In the genomic region with DNA sequence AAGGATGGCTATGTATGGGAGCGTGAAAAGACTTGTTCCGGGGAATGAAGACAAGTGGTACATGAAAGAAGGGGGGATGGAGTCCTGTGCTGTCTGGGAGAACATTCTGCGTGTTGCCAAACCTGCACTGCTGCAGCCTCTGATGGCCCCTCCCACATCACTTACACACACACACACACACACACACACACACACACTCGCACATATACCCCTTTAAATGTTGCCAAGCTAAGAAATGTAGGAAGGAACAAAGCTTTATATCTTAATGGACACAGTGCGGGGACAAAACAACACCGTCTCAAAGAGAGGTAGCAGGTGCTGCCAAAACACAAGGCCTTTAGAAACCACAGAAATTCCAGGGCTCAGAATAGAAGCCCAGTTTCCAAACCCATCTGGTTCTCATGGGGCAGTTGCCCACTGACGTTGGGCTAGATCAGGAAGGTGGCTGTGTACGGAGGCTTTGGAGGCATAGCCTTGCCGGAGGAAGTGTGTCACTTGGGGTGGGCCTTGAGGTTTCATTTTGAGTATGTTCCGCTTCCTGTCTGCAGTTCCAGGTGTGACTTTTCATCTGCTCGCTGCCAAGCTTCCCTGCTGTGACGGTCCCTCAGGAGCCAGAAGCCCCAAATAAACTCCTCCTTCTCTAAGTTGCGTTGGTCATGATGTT, we compare ENCODE assay signal across 1 mouse cellular context.
TF ChIP-seq lines count a peak whose summit lies in the region.

No protein-coding gene starts in this region.

TF ChIP-seq in CH12.LX, 34 proteins besides CTCF, POLR2A, EP300 and RAD21 (continued from another document):
- TF ChIP-seq SIN3A (IDR thresholded peaks at IDR 0.05; ENCODE audit: low read length) (peak; percentile 65), CHD2 (IDR thresholded peaks at IDR 0.05; ENCODE audit: low read length) (0 out of 2 replicates have a peak, but pooled peaks have one; percentile 15), KAT2A (IDR thresholded peaks at IDR 0.05; ENCODE audit: insufficient replicate concordance, low read length) (0 out of 2 replicates have a peak, but pooled peaks have one; percentile 50), IRF4 (IDR thresholded peaks at IDR 0.05; ENCODE audit: low read depth, low read length) (peak; percentile 99), JUN (IDR thresholded peaks at IDR 0.05; ENCODE audit: insufficient read depth, low read depth, low read length) (peak; percentile 91), BHLHE40 (IDR thresholded peaks at IDR 0.05; ENCODE audit: low read depth, low read length) (peak; percentile 84), ZKSCAN1 (IDR thresholded peaks at IDR 0.05; ENCODE audit: borderline replicate concordance, low read depth, low read length) (no peak), PAX5 (IDR thresholded peaks at IDR 0.05; ENCODE audit: low read length) (no peak), ZNF384 (IDR thresholded peaks at IDR 0.05; ENCODE audit: low read depth, low read length) (no peak), TBP (conservative IDR thresholded peaks at IDR 0.05; ENCODE audit: low read depth, low read length) (peak; percentile 84), ELF1 (IDR thresholded peaks at IDR 0.05; ENCODE audit: low read depth, low read length) (peak; percentile 81), NRF1 (IDR thresholded peaks at IDR 0.05; ENCODE audit: low read depth, low read length) (no peak), HCFC1 (IDR thresholded peaks at IDR 0.05; ENCODE audit: low read depth, low read length) (peak; percentile 76), ETS1 (conservative IDR thresholded peaks at IDR 0.05; ENCODE audit: low read depth, low read length) (peak; percentile 88), ZMIZ1 (IDR thresholded peaks at IDR 0.05; ENCODE audit: low read depth, low read length) (peak; percentile 61; the same call in 1 of the 2 replicates), NELFE (IDR thresholded peaks at IDR 0.05; ENCODE audit: low read depth, low read length) (peak; percentile 33; the same call in 1 of the 2 replicates), CHD1 (IDR thresholded peaks at IDR 0.05; ENCODE audit: low read depth, low read length) (0 out of 2 replicates have a peak, but pooled peaks have one; percentile 86), MXI1 (IDR thresholded peaks at IDR 0.05; ENCODE audit: low read depth, low read length) (peak; percentile 73), TCF12 (IDR thresholded peaks at IDR 0.05; ENCODE audit: low read depth, low read length) (peak; percentile 97), MAZ (IDR thresholded peaks at IDR 0.05; ENCODE audit: low read depth, low read length) (0 out of 2 replicates have a peak, but pooled peaks have one; percentile 57), MAX (IDR thresholded peaks at IDR 0.05; ENCODE audit: low read length) (peak; percentile 70), USF1 (IDR thresholded peaks at IDR 0.05; ENCODE audit: low read depth, low read length) (no peak), UBTF (IDR thresholded peaks at IDR 0.05; ENCODE audit: low read depth, low read length) (no peak), RCOR1 (conservative IDR thresholded peaks at IDR 0.05; ENCODE audit: low read depth, low read length) (peak; percentile 58), E2F4 (IDR thresholded peaks at IDR 0.05; ENCODE audit: insufficient replicate concordance, low read depth, low read length) (peak; percentile 36; the same call in 1 of the 2 replicates), MAFK (IDR thresholded peaks at IDR 0.05; ENCODE audit: insufficient replicate concordance, low read length) (peak; percentile 27; the same call in 1 of the 2 replicates), POLR2AphosphoS2 (IDR thresholded peaks at IDR 0.05; ENCODE audit: low read depth, low read length) (no peak), GABPA (IDR thresholded peaks at IDR 0.05; ENCODE audit: insufficient replicate concordance, low read depth, low read length) (no peak), MEF2A (IDR thresholded peaks at IDR 0.05; ENCODE audit: borderline replicate concordance, low read depth, low read length) (peak; percentile 83), USF2 (conservative IDR thresholded peaks at IDR 0.05; ENCODE audit: low read depth, low read length) (no peak)
TF ChIP-seq in CH12.LX: peak in this region for 23.
